8 mouse cellular contexts compared by ENCODE assay signal in genomic region chr7:105751491-105752433, GRCm38 (mm10). TPM values are rescaled to one million over a fixed set of nuclear protein-coding genes. Genes with fewer than 3 reads are reported as not detected.
DNase-seq lines count a peak whose midpoint lies in the region; ATAC-seq and TF ChIP-seq lines count a peak whose summit lies in the region.

Tpp1 (minus strand) TSS chr7:105752235.

- no peaks in the 10 kb centered on the region for H3K27me3 ChIP-seq in hindbrain, embryonic 10.5 days (ENCODE audit: insufficient read depth, poor library complexity, severe bottlenecking)
- no peaks in the 10 kb centered on the region for H3K27me3 ChIP-seq in lung, postnatal 0 days (replicated peaks; ENCODE audit: insufficient read depth, low read length)

- peak within 1 kb of the TSS; percentile 88 for H3K27ac ChIP-seq in hindbrain, embryonic 10.5 days
- H3K27ac ChIP-seq in lung, postnatal 0 days (ENCODE audit: low read length): peak within 1 kb of the TSS; percentile 52

- peaks cover 19% of the 10 kb centered on the region for H3K4me1 ChIP-seq in hindbrain, embryonic 10.5 days (replicated peaks)
- peaks cover 5% of the 10 kb centered on the region; the same call in 1 of the 2 replicates for H3K4me1 ChIP-seq in lung, postnatal 0 days (ENCODE audit: insufficient read depth, low read depth, low read length)

- peak within 1 kb of the TSS; percentile 72 for H3K4me3 ChIP-seq in hindbrain, embryonic 10.5 days
- peak within 1 kb of the TSS; percentile 71 for H3K4me3 ChIP-seq in lung, postnatal 0 days (ENCODE audit: low read depth, low read length)

- peaks cover 75% of the 10 kb centered on the region for H3K36me3 ChIP-seq in hindbrain, embryonic 10.5 days
- 0 out of 2 replicates have a peak, but pooled peaks cover 10% of the 10 kb centered on the region for H3K36me3 ChIP-seq in lung, postnatal 0 days (ENCODE audit: insufficient read depth, low read length)

- peak; percentile 85 for DNase-seq in MEL-GATA-1-ER (ENCODE audit: extremely low read depth, low read depth)
- DNase-seq in cerebellum, adult 8-10 months: peak; percentile 93
- DNase-seq in hindbrain, embryonic 10.5 days (ENCODE audit: low spot score): peak; percentile 88
- peak; percentile 98 for DNase-seq in layer of hippocampus, adult 9-11 months
- DNase-seq in lung, postnatal 0 days (ENCODE audit: low spot score): peak; percentile 96
- DNase-seq in ovary, postnatal 14 days (ENCODE audit: low spot score): peak; percentile 85
- DNase-seq in thymus, postnatal 14 days: peak; percentile 93

- no peak for TF ChIP-seq CTCF in lung, postnatal 0 days (IDR thresholded peaks at IDR 0.05)

- H3K9me3 ChIP-seq in hindbrain, embryonic 10.5 days: no peaks in the 10 kb centered on the region
- no peaks in the 10 kb centered on the region for H3K9me3 ChIP-seq in lung, postnatal 0 days (ENCODE audit: low read length)

- ATAC-seq in frontal cortex, adult (ENCODE audit: low TSS enrichment): peak; percentile 92
- peak; percentile 95 for ATAC-seq in lung, postnatal 0 days

- WGBS in hindbrain, embryonic 10.5 days: 21% methylated on average over 20 of the region's 20 CpGs
- 19% methylated on average over 20 of the region's 20 CpGs for WGBS in lung, postnatal 0 days

- H3K4me2 ChIP-seq in lung, postnatal 0 days (replicated peaks; ENCODE audit: low read depth, low read length): peak within 1 kb of the TSS; percentile 83

- H3K9ac ChIP-seq in lung, postnatal 0 days (replicated peaks; ENCODE audit: low read depth): peak within 1 kb of the TSS; percentile 69

- no peak for TF ChIP-seq EP300 in lung, postnatal 0 days (IDR thresholded peaks at IDR 0.05)

RNA-seq across cellular contexts. Expression of gene Tpp1, which starts in this region (rescaled TPM):
- polyA plus RNA-seq in hindbrain, embryonic 10.5 days (2016; fragmentation: Nextera tagmentation; extraction: Ambion mirVana): 57.8 and 59.2 TPM in 2 replicates
- polyA plus RNA-seq in lung, postnatal 0 days (2015; fragmentation: Nextera tagmentation; extraction: Ambion mirVana): 107 and 110 TPM in 2 replicates

Comparison
In these comparisons a context has a peak if more than half of its experiments do, and no peak if none do; other contexts are left out.
1. Peak in every context shown above with its lines: DNase-seq, ATAC-seq, H3K4me3 ChIP-seq and H3K27ac ChIP-seq.